Mouse (Mus musculus) kidney, adult 2 months (tissue): ENCODE data around the gene Gapdh.

Experiments used
- CTCF ChIP-seq: fragments of 200-500 bp; conservative IDR thresholded peaks from 2 replicates; pipeline ENCODE4 v1.5.1; 2011; ENCODE audit warnings: low read depth, mild to moderate bottlenecking, control low read depth, low read length, moderate library complexity, mixed read lengths; ENCODE audit not compliant: insufficient read depth, insufficient read length
- POLR2A ChIP-seq: fragments of 200-500 bp; IDR thresholded peaks from one replicate; pipeline ENCODE4 v1.6.1; 2011; ENCODE audit warnings: low read depth, low read length, control low read depth

GRCm38 (mm10) chr6:125172474-125172873 is 6.2 kb upstream of the Gapdh start:
- TF ChIP-seq CTCF: no peak
- no peak for TF ChIP-seq POLR2A
